Mouse (Mus musculus) olfactory bulb, adult 2 months (tissue): Measurements from ENCODE around the gene Tom1l2.

Experiments
- CTCF ChIP-seq: fragments of 200-500 bp; IDR thresholded peaks from 2 replicates; pipeline ENCODE4 v1.5.1; 2012; ENCODE audit warnings: low read depth, mild to moderate bottlenecking, low read length, moderate library complexity; ENCODE audit not compliant: insufficient read depth
- POLR2A ChIP-seq: fragments of 200-500 bp; IDR thresholded peaks from 2 replicates; pipeline ENCODE4 v1.6.1; 2012; ENCODE audit warnings: mild to moderate bottlenecking, low read depth, low read length, moderate library complexity; ENCODE audit not compliant: insufficient read depth

- TF ChIP-seq POLR2A: no peak
- TF ChIP-seq CTCF: no peak
Measured at GRCm38 (mm10) chr11:60309875-60310274, 42.8 kb downstream of the Tom1l2 start.
